Mouse (Mus musculus) intestine, embryonic 14.5 days (tissue): Measurements from ENCODE around the gene Trappc2. TPM values are rescaled to one million over a fixed set of nuclear protein-coding genes. Genes with fewer than 3 reads are reported as not detected.
A peak's percentile ranks its signal among the peaks of the same experiment; 100 is the strongest.

ENCODE experiments used
- ATAC-seq: fragments of 200-750 bp; cut with Nextera tagmentation; replicated peaks from 2 replicates; pipeline ENCODE4 v1.8.0; 2017; ENCODE audit warnings: low read depth, moderate number of reproducible peaks, moderate TSS enrichment, moderate library complexity; ENCODE audit not compliant: low FRiP score, low TSS enrichment
- DNase-seq: peaks from one replicate; pipeline ENCODE4 v3.0.0-alpha.2; 2018; ENCODE audit warnings: low spot score
- H3K27ac ChIP-seq: fragments of 300-500 bp; sonication (generic); 2 replicates; pipeline ENCODE4 v1.5.1; 2014; ENCODE audit warnings: low read depth, mild to moderate bottlenecking, control low read depth
- H3K27me3 ChIP-seq: fragments of 300-500 bp; sonication (generic); replicated peaks from 2 replicates; pipeline ENCODE4 v1.6.1; 2014; ENCODE audit warnings: low read length, control low read depth; ENCODE audit not compliant: control insufficient read depth, insufficient read depth
- H3K36me3 ChIP-seq: fragments of 300-500 bp; sonication (generic); 2 replicates; pipeline ENCODE4 v1.6.1; 2014; ENCODE audit warnings: low read length, control low read depth; ENCODE audit not compliant: control insufficient read depth, insufficient read depth
- H3K4me1 ChIP-seq: fragments of 300-500 bp; sonication (generic); replicated peaks from 2 replicates; pipeline ENCODE4 v1.6.1; 2014; ENCODE audit warnings: low read length, control low read depth, mixed read lengths; ENCODE audit not compliant: control insufficient read depth, insufficient read depth
- H3K4me2 ChIP-seq: fragments of 300-500 bp; sonication (generic); 2 replicates; pipeline ENCODE4 v1.6.1; 2014; ENCODE audit warnings: low read length
- H3K4me3 ChIP-seq: fragments of 300-500 bp; sonication (generic); 2 replicates; pipeline ENCODE4 v1.5.1; 2014; ENCODE audit warnings: low read depth, low read length, control low read depth, mixed read lengths
- H3K9ac ChIP-seq: fragments of 300-500 bp; sonication (generic); 2 replicates; pipeline ENCODE4 v1.6.1; 2014; ENCODE audit warnings: mild to moderate bottlenecking, low read length
- H3K9me3 ChIP-seq: fragments of 300-500 bp; sonication (generic); 2 replicates; pipeline ENCODE4 v1.6.1; 2016; ENCODE audit warnings: low read length, control low read depth; ENCODE audit not compliant: control insufficient read depth
- WGBS: fragments of 180-500 bp; shearing (Covaris S2); extraction: QIAGEN DNeasy Blood & Tissue Kit; methylation state at CpG from one replicate; pipeline ENCODE4 v1.1.7; 2014; 5-methylcytosine and 5-hydroxymethylcytosine counted together
- polyA plus RNA-seq: library from polyadenylated mRNA; unstranded; fragments of >200 nt; fragmentation: Nextera tagmentation; extraction: Ambion mirVana; gene quantifications from 2 replicates; pipeline ENCODE4 v1.2.1, GENCODE M21; 2014

The Trappc2 gene
- polyA plus RNA-seq, result 23.2 and 23.7 TPM in 2 replicates

GRCm38 (mm10) chrX:166440036-166440615 is at the start of gene Trappc2:
Trappc2 (plus strand) TSS chrX:166440574.
- WGBS, result 10% methylated on average over 34 of the region's 36 CpGs
- DNase-seq, result no peak

GRCm38 (mm10) chrX:166393753-166394152 is 46.6 kb upstream of the Trappc2 start:
- 87% methylated on average over 1 of the region's 1 CpGs for WGBS
- peaks cover 4% of the 10 kb centered on the region; the same call in 1 of the 2 replicates for H3K36me3 ChIP-seq

More at GRCm38 (mm10) chrX:166440036-166440615, at the start of gene Trappc2:
- Histone ChIP-seq H3K9ac (peak within 1 kb of the TSS; percentile 78), H3K27ac (peak within 1 kb of the TSS; percentile 77), H3K27me3 (peaks cover 6% of the 10 kb centered on the region; the same call in 1 of the 2 replicates), H3K4me1 (no peaks in the 10 kb centered on the region), H3K9me3 (no peaks in the 10 kb centered on the region), H3K4me3 (peak within 1 kb of the TSS; percentile 55), H3K4me2 (peak within 1 kb of the TSS; percentile 53), H3K36me3 (peaks cover 2% of the 10 kb centered on the region; the same call in 1 of the 2 replicates)
- ATAC-seq, result peak; percentile 10; the same call in 1 of the 2 replicates

GRCm38 (mm10) chrX:166407865-166408264 is 32.5 kb upstream of the Trappc2 start:
- H3K4me2 ChIP-seq, result no peak overlapping the region
- ATAC-seq, result no peak

More at GRCm38 (mm10) chrX:166393753-166394152, 46.6 kb upstream of the Trappc2 start:
- Histone ChIP-seq H3K4me1 (no peaks in the 10 kb centered on the region), H3K27me3 (0 out of 2 replicates have a peak, but pooled peaks cover 2% of the 10 kb centered on the region), H3K9ac (no peak overlapping the region), H3K4me2 (no peak overlapping the region), H3K27ac (no peak overlapping the region), H3K9me3 (no peaks in the 10 kb centered on the region), H3K4me3 (no peak overlapping the region)
- ATAC-seq (no peak), DNase-seq (no peak)

GRCm38 (mm10) chrX:166416196-166416595 is 24.2 kb upstream of the Trappc2 start:
- no peak overlapping the region for H3K4me2 ChIP-seq
- H3K9me3 ChIP-seq, result no peaks in the 10 kb centered on the region
- peaks cover 2% of the 10 kb centered on the region; the same call in 1 of the 2 replicates for H3K36me3 ChIP-seq
- H3K27ac ChIP-seq, result no peak overlapping the region
- 100% methylated on average over 1 of the region's 6 CpGs for WGBS
- DNase-seq (peak; percentile 50), ATAC-seq (no peak)
- H3K9ac ChIP-seq, result no peak overlapping the region
- H3K27me3 ChIP-seq, result no peaks in the 10 kb centered on the region
- H3K4me3 ChIP-seq, result no peak overlapping the region
- H3K4me1 ChIP-seq, result no peaks in the 10 kb centered on the region

More at GRCm38 (mm10) chrX:166407865-166408264, 32.5 kb upstream of the Trappc2 start:
- H3K9ac ChIP-seq, result no peak overlapping the region
- H3K27ac ChIP-seq, result no peak overlapping the region
- no peak overlapping the region for H3K4me3 ChIP-seq
- peaks cover 14% of the 10 kb centered on the region; the same call in 1 of the 2 replicates for H3K36me3 ChIP-seq
- H3K4me1 ChIP-seq, result no peaks in the 10 kb centered on the region
- no peak for DNase-seq
- no peaks in the 10 kb centered on the region; the same call in 1 of the 2 replicates for H3K27me3 ChIP-seq
- no peaks in the 10 kb centered on the region for H3K9me3 ChIP-seq

GRCm38 (mm10) chrX:166434812-166435211 is 5.6 kb upstream of the Trappc2 start:
- Histone ChIP-seq H3K4me2 (no peak overlapping the region), H3K27ac (no peak overlapping the region), H3K27me3 (no peaks in the 10 kb centered on the region; the same call in 1 of the 2 replicates), H3K4me1 (no peaks in the 10 kb centered on the region), H3K9ac (no peak overlapping the region), H3K9me3 (no peaks in the 10 kb centered on the region), H3K36me3 (peaks cover 4% of the 10 kb centered on the region; the same call in 1 of the 2 replicates), H3K4me3 (no peak overlapping the region)
- DNase-seq, result no peak
- WGBS, result 90% methylated on average over 2 of the region's 2 CpGs
- ATAC-seq, result no peak

GRCm38 (mm10) chrX:166440616-166441063 is 266 bp downstream of the Trappc2 start, which contains the start of gene Ofd1:
Ofd1 (minus strand) TSS chrX:166440704.
- peak; percentile 98 for ATAC-seq
- no peaks in the 10 kb centered on the region for H3K36me3 ChIP-seq
- DNase-seq, result peak; percentile 88
- peak within 1 kb of the TSS; percentile 55 for H3K4me3 ChIP-seq
- H3K4me2 ChIP-seq, result peak within 1 kb of the TSS; percentile 53
- H3K9ac ChIP-seq, result peak within 1 kb of the TSS; percentile 78
- 11% methylated on average over 34 of the region's 44 CpGs for WGBS
- no peaks in the 10 kb centered on the region for H3K9me3 ChIP-seq
- H3K4me1 ChIP-seq, result no peaks in the 10 kb centered on the region
- peaks cover 6% of the 10 kb centered on the region; the same call in 1 of the 2 replicates for H3K27me3 ChIP-seq
- H3K27ac ChIP-seq, result peak within 1 kb of the TSS; percentile 77

- whole genome bisulfite sequencing, result 83% methylated on average over 3 of the region's 3 CpGs
- no peak for DNase-seq
- H3K27ac ChIP-seq, result no peak overlapping the region
- no peaks in the 10 kb centered on the region for H3K9me3 ChIP-seq
- no peaks in the 10 kb centered on the region for H3K4me1 ChIP-seq
- no peak overlapping the region for H3K9ac ChIP-seq
- H3K4me2 ChIP-seq, result no peak overlapping the region
- H3K27me3 ChIP-seq, result peaks cover 6% of the 10 kb centered on the region; the same call in 1 of the 2 replicates
- ATAC-seq, result no peak
- H3K4me3 ChIP-seq, result no peak overlapping the region
- H3K36me3 ChIP-seq, result no peaks in the 10 kb centered on the region
Observed at GRCm38 (mm10) chrX:166444552-166444951, 4.2 kb downstream of the Trappc2 start.

- Histone ChIP-seq H3K36me3 (peaks cover 3% of the 10 kb centered on the region; the same call in 1 of the 2 replicates), H3K27me3 (no peaks in the 10 kb centered on the region), H3K4me1 (no peaks in the 10 kb centered on the region), H3K4me2 (no peak overlapping the region), H3K9ac (no peak overlapping the region), H3K27ac (no peak overlapping the region), H3K4me3 (no peak overlapping the region), H3K9me3 (no peaks in the 10 kb centered on the region)
- DNase-seq, result no peak
- no peak for ATAC-seq
- WGBS, result 73% methylated on average over 6 of the region's 6 CpGs
Observed at GRCm38 (mm10) chrX:166453532-166453931, 13.2 kb downstream of the Trappc2 start.
